Mouse (Mus musculus) C2C12 (cell line): ENCODE results near the gene Glis3. TPM values are rescaled to one million over a fixed set of nuclear protein-coding genes. Genes with fewer than 3 reads are reported as not detected.

Source experiments
- H3K27me3 ChIP-seq: one replicate; pipeline ENCODE4 v1.6.1; 2011; ENCODE audit not compliant: control insufficient read depth, insufficient read depth, insufficient read length
- H3K36me3 ChIP-seq: one replicate; pipeline ENCODE4 v1.6.1; 2011; ENCODE audit not compliant: control insufficient read depth, insufficient read depth
- H3K4me3 ChIP-seq: one replicate; pipeline ENCODE4 v1.5.1; 2011; ENCODE audit warnings: mild to moderate bottlenecking, control low read depth; ENCODE audit not compliant: poor library complexity, insufficient read depth, severe bottlenecking
- H3K79me2 ChIP-seq: one replicate; pipeline ENCODE4 v1.6.1; 2011; ENCODE audit not compliant: control insufficient read depth, insufficient read depth
- H3K79me3 ChIP-seq: one replicate; pipeline ENCODE4 v1.6.1; 2011; ENCODE audit warnings: low read depth, control low read depth
- H3ac ChIP-seq: one replicate; pipeline ENCODE3; 2011; ENCODE audit warnings: low read depth; ENCODE audit not compliant: control insufficient read depth, insufficient read length
- CEBPB ChIP-seq: IDR thresholded peaks from one replicate; pipeline ENCODE4 v1.6.1; 2011; ENCODE audit warnings: low read depth, mild to moderate bottlenecking, control low read depth, moderate library complexity
- CTCF ChIP-seq: IDR thresholded peaks from one replicate; pipeline ENCODE4 v1.5.1; 2011; ENCODE audit not compliant: control insufficient read depth, insufficient read depth, insufficient read length
- FOSL1 ChIP-seq: IDR thresholded peaks from one replicate; pipeline ENCODE4 v1.8.0; 2011; ENCODE audit warnings: mild to moderate bottlenecking, low read length; ENCODE audit not compliant: poor library complexity, insufficient read depth, severe bottlenecking
- MAX ChIP-seq: IDR thresholded peaks from one replicate; pipeline ENCODE4 v1.6.1; 2011; ENCODE audit warnings: mild to moderate bottlenecking, control low read depth
- MYOD1 ChIP-seq: IDR thresholded peaks from one replicate; pipeline ENCODE4 v1.6.1; 2011; ENCODE audit warnings: low read depth; ENCODE audit not compliant: control insufficient read depth, insufficient read length
- MYOG ChIP-seq: IDR thresholded peaks from one replicate; pipeline ENCODE4 v1.6.1; 2011; ENCODE audit not compliant: control insufficient read depth, insufficient read length; ENCODE audit errors: extremely low read depth
- USF1 ChIP-seq: IDR thresholded peaks from one replicate; pipeline ENCODE4 v1.6.1; 2011; ENCODE audit warnings: low read depth, mild to moderate bottlenecking, control low read depth, moderate library complexity
- polyA plus RNA-seq: library from polyadenylated mRNA; unstranded; fragments of >200 nt; fragmentation: generic; extraction: Trizol; gene quantifications from one replicate; pipeline ENCODE4 v1.2.1, GENCODE M21; 2012; ENCODE audit warnings: missing spikeins

The Glis3 gene
- polyA plus RNA-seq, 1 experiment, result 2.9 TPM

DNA sequence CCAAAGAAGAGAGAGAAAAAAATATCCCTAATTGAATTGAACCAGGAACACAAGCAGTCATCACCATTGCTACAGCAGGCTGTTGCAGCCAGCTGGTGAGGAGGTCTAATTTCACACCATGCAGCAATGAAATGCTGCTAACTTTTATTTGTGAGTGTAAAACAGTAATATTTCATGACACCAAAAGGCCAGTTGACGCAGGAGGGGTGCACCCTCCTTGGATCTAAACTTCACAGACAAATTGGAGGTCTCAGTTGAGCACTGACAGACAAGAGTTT lies 284.4 kb downstream of the Glis3 start:
- H3K36me3 ChIP-seq, result no peaks in the 10 kb centered on the region
- H3K4me3 ChIP-seq, result no peak overlapping the region
- no peaks in the 10 kb centered on the region for H3K27me3 ChIP-seq
- no peaks in the 10 kb centered on the region for H3K79me3 ChIP-seq
- no peak for TF ChIP-seq CEBPB
- no peak for TF ChIP-seq CTCF
- no peak for TF ChIP-seq USF1
- no peak for TF ChIP-seq MYOG
- no peak for TF ChIP-seq FOSL1
- no peak for TF ChIP-seq MAX
- TF ChIP-seq MYOD1, result no peak
- H3K79me2 ChIP-seq, result no peaks in the 10 kb centered on the region
- H3ac ChIP-seq, result no peak overlapping the region

DNA sequence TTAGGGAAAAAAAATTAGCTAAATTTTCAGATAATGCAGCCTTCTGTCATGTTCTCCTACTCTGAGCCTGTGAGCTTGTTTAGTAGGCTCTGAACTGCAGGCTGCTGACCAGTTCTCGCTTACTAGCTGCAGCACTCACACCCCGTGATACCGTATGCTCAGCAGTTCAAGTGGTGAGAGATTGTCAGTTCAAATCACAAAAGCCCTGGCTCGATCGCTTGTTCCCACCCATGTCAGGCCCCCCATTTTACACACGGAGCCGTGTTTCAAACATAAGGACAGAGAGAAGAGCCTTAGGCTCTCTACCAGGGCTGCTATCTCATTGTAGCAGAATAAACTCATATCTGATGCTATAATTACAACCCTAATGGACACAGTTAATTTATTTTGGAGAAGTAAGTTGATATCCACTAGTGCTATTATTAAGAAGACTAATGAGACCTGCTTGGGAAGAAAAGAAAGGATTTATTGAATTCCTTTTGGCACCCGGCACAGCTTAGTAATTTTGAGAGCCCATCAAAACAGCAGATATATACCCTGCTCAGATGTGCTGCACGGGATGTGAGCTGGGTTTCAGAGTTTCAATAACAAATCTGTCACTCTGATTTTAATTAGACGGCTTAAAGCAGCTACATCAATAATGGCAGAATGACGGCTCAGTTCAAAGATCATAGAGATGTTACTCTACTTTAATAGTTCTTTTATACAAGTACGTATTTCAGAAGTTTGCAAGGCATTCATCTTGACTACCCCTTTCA lies 284.9 kb downstream of the Glis3 start:
- Histone ChIP-seq H3K36me3 (no peaks in the 10 kb centered on the region), H3ac (no peak overlapping the region), H3K4me3 (no peak overlapping the region), H3K79me3 (no peaks in the 10 kb centered on the region), H3K79me2 (no peaks in the 10 kb centered on the region), H3K27me3 (no peaks in the 10 kb centered on the region)
- no peak for TF ChIP-seq CTCF
- no peak for TF ChIP-seq MYOG
- no peak for TF ChIP-seq USF1
- TF ChIP-seq MYOD1, result no peak
- TF ChIP-seq MAX, result no peak
- TF ChIP-seq CEBPB, result no peak

DNA sequence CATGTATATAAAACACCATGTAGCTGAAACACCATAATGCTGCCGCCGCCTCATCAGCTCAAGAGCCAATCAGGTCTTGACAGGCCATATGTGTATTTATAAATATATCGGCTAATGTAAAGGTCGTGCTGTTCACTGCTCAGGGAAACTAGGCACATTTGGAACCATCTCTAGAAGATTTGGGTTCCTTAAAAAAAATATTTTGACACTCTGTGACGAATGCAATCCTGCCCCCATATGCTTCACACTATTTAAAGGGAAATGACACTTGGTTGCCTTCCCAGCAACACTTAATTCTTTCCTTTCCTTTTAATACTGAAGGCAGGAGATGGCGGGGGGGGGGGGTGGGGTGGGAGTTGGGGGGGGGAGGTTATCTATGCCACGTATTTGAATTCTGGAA lies 286.1 kb downstream of the Glis3 start:
- no peak overlapping the region for H3ac ChIP-seq
- no peaks in the 10 kb centered on the region for H3K27me3 ChIP-seq
- TF ChIP-seq MYOG (no peak), CEBPB (no peak), MYOD1 (no peak), USF1 (no peak), MAX (no peak), CTCF (no peak), FOSL1 (no peak)
- H3K4me3 ChIP-seq, result no peak overlapping the region
- no peaks in the 10 kb centered on the region for H3K79me3 ChIP-seq
- H3K36me3 ChIP-seq, result no peaks in the 10 kb centered on the region
- H3K79me2 ChIP-seq, result no peaks in the 10 kb centered on the region

DNA sequence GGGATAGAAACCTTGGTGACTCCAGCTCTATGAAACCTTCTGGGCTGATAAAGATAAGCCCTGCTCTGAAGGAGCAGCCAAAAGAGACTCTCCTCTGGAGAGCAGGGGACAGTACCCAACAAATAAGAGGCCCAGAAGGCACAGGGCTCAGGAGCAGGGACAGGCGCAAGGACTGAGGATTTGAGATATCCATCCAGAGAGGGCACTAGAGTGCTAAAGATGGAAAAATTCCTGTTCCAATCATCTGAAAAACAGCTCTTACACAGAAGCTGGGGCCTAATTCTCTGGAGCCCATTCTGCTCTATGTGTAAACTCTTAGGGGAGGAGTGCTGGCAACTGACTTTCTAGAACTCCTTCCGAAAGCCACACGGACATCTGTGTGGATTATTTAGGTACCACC lies 287.0 kb downstream of the Glis3 start:
- H3K79me2 ChIP-seq, result no peaks in the 10 kb centered on the region
- no peaks in the 10 kb centered on the region for H3K36me3 ChIP-seq
- H3K79me3 ChIP-seq, result no peaks in the 10 kb centered on the region
- no peak for TF ChIP-seq CEBPB
- TF ChIP-seq MYOD1, result no peak
- no peak for TF ChIP-seq MYOG
- TF ChIP-seq MAX, result no peak
- no peak for TF ChIP-seq USF1
- H3ac ChIP-seq, result no peak overlapping the region
- H3K27me3 ChIP-seq, result no peaks in the 10 kb centered on the region
- no peak overlapping the region for H3K4me3 ChIP-seq

DNA sequence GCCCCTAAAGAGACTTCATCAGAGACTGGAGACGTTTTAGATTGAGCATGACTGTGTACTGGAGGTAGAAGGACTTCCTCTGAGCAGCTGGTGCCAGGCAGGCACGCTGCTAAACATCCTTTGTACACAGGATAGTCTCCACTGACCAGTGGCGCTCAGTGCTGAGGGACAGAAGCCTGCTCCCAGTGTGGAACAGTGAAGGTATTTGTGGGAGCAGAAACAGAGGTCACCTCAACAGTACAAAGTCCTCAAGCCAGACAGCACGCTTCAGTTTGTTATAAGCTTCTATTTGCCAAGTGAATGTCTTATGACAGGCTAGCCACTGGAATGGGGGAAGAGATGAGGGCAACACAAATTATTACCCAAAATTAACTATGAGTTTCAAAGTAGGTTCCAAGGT lies 289.0 kb downstream of the Glis3 start:
- H3K36me3 ChIP-seq, result no peaks in the 10 kb centered on the region

DNA sequence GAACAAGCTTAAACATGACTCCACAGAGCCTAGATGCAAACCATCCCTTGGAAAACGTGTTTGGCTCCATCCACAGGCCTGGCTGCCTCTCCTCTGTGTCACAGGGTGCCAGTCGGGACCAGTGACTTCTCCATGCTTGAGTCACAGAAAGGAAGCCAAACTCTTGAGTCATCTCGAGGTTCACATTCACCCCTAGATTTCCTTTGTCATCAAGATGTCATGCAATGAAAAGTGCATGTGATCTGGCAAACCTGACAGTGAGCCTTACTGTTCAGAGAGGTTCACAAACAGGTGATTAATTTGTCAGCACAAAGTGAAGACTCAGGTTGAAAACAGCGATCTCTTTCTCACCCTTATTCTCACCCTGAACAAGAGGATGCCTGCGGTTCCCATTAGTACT lies 290.7 kb downstream of the Glis3 start:
- no peak overlapping the region for H3K4me3 ChIP-seq
- no peak overlapping the region for H3ac ChIP-seq
- H3K79me3 ChIP-seq, result no peaks in the 10 kb centered on the region
- no peaks in the 10 kb centered on the region for H3K27me3 ChIP-seq
- no peaks in the 10 kb centered on the region for H3K36me3 ChIP-seq
- H3K79me2 ChIP-seq, result no peaks in the 10 kb centered on the region
- TF ChIP-seq MYOG (no peak), USF1 (peak; percentile 62), FOSL1 (peak; percentile 51), CEBPB (peak; percentile 11), MAX (peak; percentile 79), MYOD1 (no peak)

More for the DNA sequence above, 289.0 kb downstream of the Glis3 start:
- H3K79me3 ChIP-seq, result no peaks in the 10 kb centered on the region
- TF ChIP-seq CEBPB, result no peak
- no peak for TF ChIP-seq CTCF
- TF ChIP-seq MYOD1, result no peak
- TF ChIP-seq USF1, result no peak
- TF ChIP-seq FOSL1, result no peak
- H3ac ChIP-seq, result no peak overlapping the region
- no peak overlapping the region for H3K4me3 ChIP-seq
- H3K27me3 ChIP-seq, result no peaks in the 10 kb centered on the region
- no peaks in the 10 kb centered on the region for H3K79me2 ChIP-seq
